Mouse (Mus musculus) neural tube, embryonic 11.5 days (tissue): ENCODE data around the gene Zbtb37. TPM values are rescaled to one million over a fixed set of nuclear protein-coding genes. Genes with fewer than 3 reads are reported as not detected.

Source experiments
- ATAC-seq: fragments of 200-750 bp; cut with Nextera tagmentation; 2 replicates; pipeline ENCODE4 v1.8.0; 2017; ENCODE audit warnings: moderate number of reproducible peaks, mild to moderate bottlenecking, moderate TSS enrichment, moderate library complexity; ENCODE audit not compliant: insufficient read depth, low FRiP score, low TSS enrichment
- DNase-seq: peaks from one replicate; pipeline ENCODE4 v3.0.0-alpha.2; 2015; ENCODE audit warnings: low spot score
- H3K27ac ChIP-seq: fragments of 300-500 bp; sonication (generic); 2 replicates; pipeline ENCODE4 v1.5.1; 2014; ENCODE audit warnings: low read depth, mild to moderate bottlenecking, low read length
- H3K27me3 ChIP-seq: fragments of 300-500 bp; sonication (generic); 2 replicates; pipeline ENCODE4 v1.6.1; 2014; ENCODE audit warnings: mild to moderate bottlenecking, low read length, mixed read lengths; ENCODE audit not compliant: control insufficient read depth, insufficient read depth
- H3K36me3 ChIP-seq: fragments of 300-500 bp; sonication (generic); 2 replicates; pipeline ENCODE4 v1.6.1; 2014; ENCODE audit warnings: mild to moderate bottlenecking, low read length, moderate library complexity, mixed read lengths; ENCODE audit not compliant: control insufficient read depth, insufficient read depth
- H3K4me1 ChIP-seq: fragments of 300-500 bp; sonication (generic); 2 replicates; pipeline ENCODE4 v1.6.1; 2014; ENCODE audit warnings: low read length, mixed read lengths; ENCODE audit not compliant: control insufficient read depth, insufficient read depth
- H3K4me2 ChIP-seq: fragments of 300-500 bp; sonication (generic); 2 replicates; pipeline ENCODE4 v1.6.1; 2014; ENCODE audit warnings: low read depth, mild to moderate bottlenecking, moderate library complexity
- H3K4me3 ChIP-seq: fragments of 300-500 bp; sonication (generic); 2 replicates; pipeline ENCODE4 v1.5.1; 2014; ENCODE audit warnings: low read depth, low read length
- H3K9ac ChIP-seq: fragments of 300-500 bp; sonication (generic); 2 replicates; pipeline ENCODE4 v1.6.1; 2014; ENCODE audit warnings: mild to moderate bottlenecking, low read length
- H3K9me3 ChIP-seq: fragments of 300-500 bp; sonication (generic); 2 replicates; pipeline ENCODE4 v1.6.1; 2016; ENCODE audit warnings: low read length; ENCODE audit not compliant: control insufficient read depth
- WGBS: fragments of 180-500 bp; shearing (Covaris S2); extraction: QIAGEN DNeasy Blood & Tissue Kit; methylation state at CpG from one replicate; pipeline ENCODE4 v1.1.7; 2014; 5-methylcytosine and 5-hydroxymethylcytosine counted together
- polyA plus RNA-seq: library from polyadenylated mRNA; unstranded; fragments of >200 nt; fragmentation: Nextera tagmentation; extraction: Ambion mirVana; gene quantifications from 2 replicates; pipeline ENCODE4 v1.2.1, GENCODE M21; 2014

Gene Zbtb37
- polyA plus RNA-seq, 1 experiment from 2014 or later = 12.4 TPM

- Histone ChIP-seq H3K4me3 (no peak within 1 kb of the TSS), H3K9me3 (no peaks in the 10 kb centered on the region), H3K27me3 (no peaks in the 10 kb centered on the region), H3K4me1 (no peaks in the 10 kb centered on the region), H3K4me2 (no peak within 1 kb of the TSS), H3K27ac (no peak within 1 kb of the TSS), H3K9ac (no peak within 1 kb of the TSS), H3K36me3 (no peaks in the 10 kb centered on the region)
- WGBS = 92% methylated on average over 4 of the region's 4 CpGs
- ATAC-seq (no peak), DNase-seq (no peak)
These were observed 56.4 kb downstream of the Zbtb37 start, which contains the start of gene Serpinc1 for GRCm38 (mm10) chr1:160978071-160978735. Gene Serpinc1, plus strand, starts transcription at chr1:160978585.

GRCm38 (mm10) chr1:160968643-160969042 lies 66.0 kb downstream of the Zbtb37 start:
- DNase-seq = no peak
- Histone ChIP-seq H3K4me1 (no peaks in the 10 kb centered on the region), H3K36me3 (peaks cover 8% of the 10 kb centered on the region; the same call in 1 of the 2 replicates), H3K27ac (no peak overlapping the region), H3K27me3 (no peaks in the 10 kb centered on the region), H3K4me2 (no peak overlapping the region), H3K4me3 (no peak overlapping the region), H3K9ac (no peak overlapping the region), H3K9me3 (no peaks in the 10 kb centered on the region)
- ATAC-seq = no peak
- 88% methylated on average over 5 of the region's 5 CpGs for WGBS

GRCm38 (mm10) chr1:160967268-160967667 lies 67.4 kb downstream of the Zbtb37 start:
- H3K9ac ChIP-seq = no peak overlapping the region
- H3K27me3 ChIP-seq = no peaks in the 10 kb centered on the region
- 95% methylated on average over 1 of the region's 1 CpGs for WGBS
- no peaks in the 10 kb centered on the region for H3K9me3 ChIP-seq
- no peaks in the 10 kb centered on the region for H3K4me1 ChIP-seq
- DNase-seq = no peak
- no peak overlapping the region for H3K4me2 ChIP-seq
- peaks cover 12% of the 10 kb centered on the region; the same call in 1 of the 2 replicates for H3K36me3 ChIP-seq
- ATAC-seq = no peak
- no peak overlapping the region for H3K4me3 ChIP-seq
- H3K27ac ChIP-seq = no peak overlapping the region

DNA sequence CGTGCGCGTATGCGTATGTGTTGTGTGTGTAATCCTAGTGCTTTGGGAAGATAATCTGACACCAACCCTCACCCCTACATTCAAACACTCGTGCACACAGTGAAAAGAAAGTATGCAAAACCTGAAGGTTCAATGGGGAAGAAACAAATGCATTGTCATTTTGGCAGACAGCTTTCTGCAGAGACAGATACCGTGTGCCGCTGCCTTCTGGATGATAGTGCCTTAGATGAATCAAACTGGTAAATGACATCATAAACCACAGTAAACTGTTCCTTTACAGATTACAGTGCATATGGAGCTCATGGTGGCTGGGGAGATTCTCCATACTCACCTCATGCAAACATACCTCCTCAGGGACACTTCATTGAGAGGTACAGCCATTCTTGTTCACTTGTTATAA lies 71.5 kb downstream of the Zbtb37 start:
- Histone ChIP-seq H3K9me3 (no peaks in the 10 kb centered on the region), H3K9ac (no peak overlapping the region), H3K4me1 (no peaks in the 10 kb centered on the region), H3K4me2 (no peak overlapping the region), H3K27ac (no peak overlapping the region), H3K4me3 (no peak overlapping the region), H3K27me3 (no peaks in the 10 kb centered on the region), H3K36me3 (peaks cover 8% of the 10 kb centered on the region; the same call in 1 of the 2 replicates)
- no peak for DNase-seq
- 96% methylated on average over 7 of the region's 7 CpGs for WGBS
- ATAC-seq = no peak

Other genes with a start within 250 kb of the Zbtb37 start
- gene Rabgap1l, start 241.6 kb downstream of the Zbtb37 start, polyA plus RNA-seq = 12.7 and 14.1 TPM in 2 replicates
- 7.3 and 8.6 TPM in 2 replicates for gene Rc3h1, start 128.4 kb downstream of the Zbtb37 start, polyA plus RNA-seq
- gene Serpinc1, start 56.3 kb downstream of the Zbtb37 start, polyA plus RNA-seq = 0.94 and 1.4 TPM in 2 replicates
- gene Dars2, start 35.8 kb upstream of the Zbtb37 start, polyA plus RNA-seq = 51.9 and 54.6 TPM in 2 replicates
- gene Cenpl, start 35.9 kb upstream of the Zbtb37 start, polyA plus RNA-seq = 37.6 and 37.8 TPM in 2 replicates
- gene Klhl20, start 96.7 kb upstream of the Zbtb37 start, polyA plus RNA-seq = 21.9 and 22.9 TPM in 2 replicates
- gene Ankrd45, start 107.8 kb upstream of the Zbtb37 start, polyA plus RNA-seq = 3.5 and 5.5 TPM in 2 replicates
- not detected in 2 replicates for gene Tex50, start 124.5 kb upstream of the Zbtb37 start, polyA plus RNA-seq
- gene Prdx6, start 216.4 kb upstream of the Zbtb37 start, polyA plus RNA-seq = 457 and 477 TPM in 2 replicates